10 mouse cellular contexts compared by ENCODE assay signal in genomic region chr15:51570631-51571030, GRCm38 (mm10).
"Had no signal": no experiment of that assay in that cellular context is flagged by ENCODE, and none has a peak within 500 bp of the region (broad histone marks: within the 10 kb centered on the region; RNA-seq: fewer than 3 reads in every experiment).

No protein-coding gene starts in this region.

- DNase-seq: lung, adult 18-20 months; lung, embryonic 14.5 days; lung, postnatal 10 days; lung, postnatal 4 days; midbrain, embryonic 14.5 days; right cerebral cortex, postnatal 14 days; thymus, adult 18-20 months; thymus, postnatal 14 days; thymus, postnatal 36 days had no signal

- ATAC-seq: midbrain, embryonic 16.5 days had no signal
